Mouse (Mus musculus): Measurements from ENCODE around the gene Tmem106c. TPM values are rescaled to one million over a fixed set of nuclear protein-coding genes. Genes with fewer than 3 reads are reported as not detected.
A peak's percentile ranks its signal among the peaks of the same experiment; 100 is the strongest.

Tmem106c gene
- polyA plus RNA-seq, 1 experiment = 32.0 TPM

DNA sequence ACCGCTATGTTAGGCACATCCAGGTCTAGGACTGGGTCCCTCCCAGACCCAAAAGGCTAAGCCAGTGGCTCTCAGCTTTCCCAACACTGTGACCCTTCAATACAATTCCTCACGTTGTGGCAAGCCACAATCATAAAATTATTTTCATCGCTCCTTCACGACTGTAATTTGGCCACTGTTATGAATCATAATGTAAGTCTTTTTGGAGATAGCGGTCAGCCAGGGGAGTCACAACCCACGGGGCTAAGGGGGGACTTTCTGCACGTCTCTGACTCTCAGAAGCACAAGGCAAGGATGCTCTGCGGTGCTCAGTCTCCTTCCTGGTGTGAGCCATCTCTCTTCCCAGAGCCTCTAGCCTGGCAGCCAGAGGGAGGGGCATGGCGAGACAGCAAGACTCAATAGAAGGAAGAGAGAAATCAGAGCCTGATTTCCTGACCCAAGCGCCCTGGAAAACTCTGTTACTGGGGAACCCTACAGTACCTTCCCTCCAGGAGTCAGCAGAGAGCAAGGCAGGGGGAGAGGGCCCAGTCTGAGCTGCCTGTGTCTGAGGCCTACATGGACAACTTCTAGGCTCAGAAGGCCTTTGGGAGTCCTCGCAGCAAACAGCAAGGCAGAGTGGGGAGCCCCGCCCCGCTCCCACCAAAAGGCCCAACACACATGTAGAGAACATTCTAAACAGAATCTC, 28.2 kb downstream of the Tmem106c start:
- Histone ChIP-seq H3K4me3 (ENCODE audit: insufficient read depth, low read length) (no peak overlapping the region), H3K4me1 (ENCODE audit: control insufficient read depth, insufficient read depth, low read length) (no peaks in the 10 kb centered on the region), H3K27ac (ENCODE audit: insufficient read depth, low read length) (no peak overlapping the region)
- TF ChIP-seq CTCF (IDR thresholded peaks at IDR 0.05; ENCODE audit: borderline replicate concordance, insufficient read depth, low read length) (no peak), POLR2A (IDR thresholded peaks at IDR 0.05; ENCODE audit: low read depth, low read length) (no peak)

DNA sequence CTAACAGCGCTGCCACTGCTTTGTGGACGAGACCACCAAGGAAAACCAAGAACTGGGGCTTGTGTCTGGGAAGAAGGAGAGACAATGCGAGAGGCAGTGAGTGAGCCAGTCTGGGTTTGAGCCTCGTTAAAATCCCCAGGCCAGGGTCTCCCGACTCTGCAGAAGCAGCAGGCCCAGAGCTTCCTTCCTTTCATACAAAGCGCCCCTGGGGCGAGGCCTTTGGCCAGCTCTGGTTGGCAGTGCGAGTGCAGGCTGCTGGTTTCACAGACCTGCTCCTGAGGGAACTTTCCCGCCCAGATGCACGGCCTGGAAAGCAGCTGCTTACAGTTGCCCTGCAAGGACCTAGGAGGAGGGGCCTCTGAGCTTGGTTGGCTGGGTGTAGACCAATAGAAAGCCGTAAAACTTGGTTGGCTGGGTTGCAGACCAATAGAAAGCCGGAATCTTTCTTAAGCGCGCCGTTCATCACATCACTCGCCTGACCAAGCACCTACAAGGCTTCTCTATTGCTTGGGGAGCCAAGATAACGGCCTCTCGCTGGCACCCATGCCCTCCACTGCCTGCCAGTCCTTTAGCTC, 28.8 kb downstream of the Tmem106c start:
- Histone ChIP-seq H3K27ac (ENCODE audit: insufficient read depth, low read length) (no peak overlapping the region), H3K4me3 (ENCODE audit: insufficient read depth, low read length) (no peak overlapping the region), H3K4me1 (ENCODE audit: control insufficient read depth, insufficient read depth, low read length) (no peaks in the 10 kb centered on the region)
- TF ChIP-seq CTCF (IDR thresholded peaks at IDR 0.05; ENCODE audit: borderline replicate concordance, insufficient read depth, low read length) (no peak), POLR2A (IDR thresholded peaks at IDR 0.05; ENCODE audit: low read depth, low read length) (peak; percentile 30; the same call in 1 of the 2 replicates)

DNA sequence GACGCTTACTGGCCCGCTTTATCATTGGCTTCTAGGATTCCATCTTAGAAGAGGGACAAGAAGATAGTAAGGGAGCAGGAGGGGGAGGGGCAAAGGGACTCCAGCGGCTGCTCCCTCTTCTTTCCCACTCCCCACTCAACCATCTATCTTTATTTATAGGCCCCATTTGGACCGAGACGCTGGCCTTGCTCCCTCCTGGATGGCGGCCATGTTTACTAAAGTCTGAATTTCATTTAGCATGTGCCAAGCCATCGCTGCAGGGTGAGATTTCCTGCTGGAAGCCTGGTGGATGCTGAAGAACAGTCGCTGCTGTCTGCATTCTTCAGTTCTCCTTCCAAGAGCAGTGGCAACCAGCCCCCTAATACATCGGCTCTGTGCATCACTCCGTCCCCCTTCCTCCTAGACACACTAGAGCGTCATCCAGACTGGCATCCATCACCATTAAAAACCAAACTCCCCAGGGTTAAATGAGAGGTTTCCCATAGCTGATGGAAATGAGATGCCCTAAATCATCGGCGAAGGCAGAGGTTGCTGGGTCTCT, 32.8 kb downstream of the Tmem106c start:
- no peak overlapping the region for H3K27ac ChIP-seq (ENCODE audit: insufficient read depth, low read length)
- H3K4me1 ChIP-seq (ENCODE audit: control insufficient read depth, insufficient read depth, low read length) = no peaks in the 10 kb centered on the region
- TF ChIP-seq CTCF (IDR thresholded peaks at IDR 0.05; ENCODE audit: borderline replicate concordance, insufficient read depth, low read length) (no peak), POLR2A (IDR thresholded peaks at IDR 0.05; ENCODE audit: low read depth, low read length) (no peak)
- no peak overlapping the region for H3K4me3 ChIP-seq (ENCODE audit: insufficient read depth, low read length)

DNA sequence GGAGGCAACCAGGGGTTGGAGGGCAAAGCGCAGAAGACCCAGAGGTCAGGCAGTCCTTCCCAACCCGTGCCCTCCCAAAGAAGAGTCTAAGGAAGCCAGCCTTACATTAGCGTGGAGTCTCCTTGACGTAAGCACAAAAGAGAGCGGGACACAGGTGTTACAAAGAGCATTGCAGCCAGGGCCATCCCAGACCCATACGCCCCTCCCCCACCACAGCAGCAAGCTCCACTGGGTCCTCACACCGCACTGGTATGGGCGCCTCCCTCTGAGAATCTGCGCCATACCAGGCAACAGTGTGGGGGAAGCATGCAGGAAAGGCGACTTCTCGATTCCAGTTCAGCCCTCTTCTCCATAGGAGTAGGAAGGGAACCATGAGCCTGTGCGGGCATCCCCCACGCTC, 35.5 kb downstream of the Tmem106c start:
- Histone ChIP-seq H3K4me3 (ENCODE audit: insufficient read depth, low read length) (no peak overlapping the region), H3K4me1 (ENCODE audit: control insufficient read depth, insufficient read depth, low read length) (no peaks in the 10 kb centered on the region), H3K27ac (ENCODE audit: insufficient read depth, low read length) (no peak overlapping the region)
- no peak for TF ChIP-seq CTCF (IDR thresholded peaks at IDR 0.05; ENCODE audit: borderline replicate concordance, insufficient read depth, low read length)
- no peak for TF ChIP-seq POLR2A (IDR thresholded peaks at IDR 0.05; ENCODE audit: low read depth, low read length)

DNA sequence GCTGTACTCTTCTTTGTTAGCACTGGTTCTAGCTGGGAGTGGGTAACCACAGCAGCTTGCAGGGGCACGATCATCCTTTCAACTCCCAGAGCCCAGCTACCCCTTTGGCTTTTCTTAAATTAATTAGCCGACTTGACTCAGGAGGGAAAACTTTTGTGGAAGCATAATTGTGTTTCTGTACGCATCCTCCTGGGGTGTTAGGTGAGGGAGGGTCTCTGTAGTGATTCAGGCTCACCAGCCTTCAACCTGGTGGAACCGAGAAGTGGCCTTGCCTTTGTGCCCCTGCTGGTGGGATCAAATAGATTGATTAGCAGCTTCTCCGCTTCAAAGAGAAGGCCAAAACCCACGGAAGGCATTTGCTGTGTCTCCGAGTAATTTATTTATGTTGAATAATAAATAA, 36.0 kb downstream of the Tmem106c start:
- no peak overlapping the region for H3K27ac ChIP-seq (ENCODE audit: insufficient read depth, low read length)

DNA sequence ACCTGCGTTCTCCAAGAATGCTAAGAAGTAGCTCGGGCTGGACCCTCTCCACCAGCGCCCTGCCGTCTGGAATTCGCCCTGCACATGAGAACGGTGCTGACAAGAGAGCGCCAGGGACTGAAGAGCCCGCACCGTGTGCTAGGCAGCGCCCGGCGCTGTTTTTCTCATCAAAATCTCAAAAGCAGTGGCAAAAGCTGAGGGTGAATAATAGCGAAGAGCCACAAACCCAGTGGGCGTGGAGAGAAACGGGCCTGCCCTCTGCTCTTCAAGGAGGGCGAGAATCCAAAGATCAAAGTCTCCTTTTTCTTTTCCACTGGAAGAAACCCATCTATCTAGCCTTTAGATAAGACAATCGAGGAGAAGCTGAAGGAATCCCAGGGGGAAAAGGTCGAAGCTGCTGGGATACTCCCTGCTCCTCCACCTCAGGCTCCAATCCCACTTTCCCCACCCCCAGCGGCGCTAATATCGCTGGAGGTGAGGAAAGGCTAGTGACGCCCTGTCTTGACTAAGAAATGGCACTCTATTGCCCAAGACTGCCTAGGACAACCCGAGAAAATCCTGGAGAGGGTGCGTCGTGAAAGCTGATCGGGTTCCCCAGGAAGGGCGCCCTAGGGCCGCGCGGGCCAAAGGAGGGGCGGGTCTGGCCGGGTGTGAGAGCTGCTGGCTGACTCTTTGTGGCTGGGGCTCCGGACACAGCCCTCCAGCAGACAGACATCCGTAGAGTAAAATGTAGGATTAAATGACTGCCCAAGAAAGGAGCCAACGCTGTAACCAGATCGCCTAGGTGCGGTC, 37.5 kb downstream of the Tmem106c start:
- no peaks in the 10 kb centered on the region for H3K4me1 ChIP-seq (ENCODE audit: control insufficient read depth, insufficient read depth, low read length)
- TF ChIP-seq POLR2A (IDR thresholded peaks at IDR 0.05; ENCODE audit: low read depth, low read length) = no peak
- no peak for TF ChIP-seq CTCF (IDR thresholded peaks at IDR 0.05; ENCODE audit: borderline replicate concordance, insufficient read depth, low read length)
- peak overlapping the region; percentile 33 for H3K4me3 ChIP-seq (ENCODE audit: insufficient read depth, low read length)
- H3K27ac ChIP-seq (ENCODE audit: insufficient read depth, low read length) = no peak overlapping the region

More for the DNA sequence above, 36.0 kb downstream of the Tmem106c start:
- TF ChIP-seq CTCF (IDR thresholded peaks at IDR 0.05; ENCODE audit: borderline replicate concordance, insufficient read depth, low read length) (no peak), POLR2A (IDR thresholded peaks at IDR 0.05; ENCODE audit: low read depth, low read length) (no peak)
- H3K4me3 ChIP-seq (ENCODE audit: insufficient read depth, low read length) = no peak overlapping the region
- no peaks in the 10 kb centered on the region for H3K4me1 ChIP-seq (ENCODE audit: control insufficient read depth, insufficient read depth, low read length)

DNA sequence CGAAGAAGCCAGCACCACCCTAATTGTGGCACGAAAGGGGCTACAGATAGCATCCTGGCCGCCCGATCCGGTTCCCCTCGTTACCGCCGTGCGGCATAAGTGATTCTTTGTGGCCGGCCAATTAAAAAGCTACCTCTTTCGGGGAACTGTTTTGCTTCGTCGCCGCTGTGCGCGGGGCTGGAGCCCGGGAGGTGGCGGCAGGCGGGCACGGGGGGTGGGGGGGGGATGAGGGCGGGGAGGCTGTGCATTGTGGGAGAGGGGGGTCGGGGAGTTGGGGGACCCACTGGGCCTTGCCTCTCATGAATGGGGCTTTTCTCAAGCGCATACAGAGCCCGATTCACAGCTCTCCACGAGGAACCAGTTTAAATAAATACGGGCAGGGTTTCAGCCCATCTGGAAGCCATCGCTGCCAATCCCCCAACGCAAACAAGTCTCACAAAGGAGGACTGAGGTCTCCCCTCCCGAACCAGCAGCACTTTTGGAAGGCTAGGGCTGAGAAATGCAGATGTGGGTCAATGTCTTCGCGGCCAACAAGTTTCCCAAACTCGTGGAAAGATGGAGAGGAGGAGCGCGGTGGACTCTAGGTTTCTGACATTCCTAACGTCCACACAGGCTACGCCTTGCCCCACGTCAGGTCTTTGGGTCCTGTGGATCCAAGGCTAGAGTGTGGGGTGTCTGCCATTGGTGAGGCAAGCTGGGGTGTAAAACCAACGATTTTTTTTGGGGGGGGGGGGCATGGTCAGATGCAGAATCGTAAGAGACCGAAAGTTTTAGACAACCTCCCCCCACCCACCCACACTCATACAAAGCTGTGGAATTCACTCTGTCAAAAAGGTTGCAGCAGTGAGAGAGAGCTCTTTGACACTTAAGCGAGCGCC, 38.4 kb downstream of the Tmem106c start:
- no peak for TF ChIP-seq POLR2A (IDR thresholded peaks at IDR 0.05; ENCODE audit: low read depth, low read length)
- TF ChIP-seq CTCF (IDR thresholded peaks at IDR 0.05; ENCODE audit: borderline replicate concordance, insufficient read depth, low read length) = no peak
- Histone ChIP-seq H3K4me3 (ENCODE audit: insufficient read depth, low read length) (peak overlapping the region; percentile 33), H3K4me1 (ENCODE audit: control insufficient read depth, insufficient read depth, low read length) (no peaks in the 10 kb centered on the region), H3K27ac (ENCODE audit: insufficient read depth, low read length) (no peak overlapping the region)

DNA sequence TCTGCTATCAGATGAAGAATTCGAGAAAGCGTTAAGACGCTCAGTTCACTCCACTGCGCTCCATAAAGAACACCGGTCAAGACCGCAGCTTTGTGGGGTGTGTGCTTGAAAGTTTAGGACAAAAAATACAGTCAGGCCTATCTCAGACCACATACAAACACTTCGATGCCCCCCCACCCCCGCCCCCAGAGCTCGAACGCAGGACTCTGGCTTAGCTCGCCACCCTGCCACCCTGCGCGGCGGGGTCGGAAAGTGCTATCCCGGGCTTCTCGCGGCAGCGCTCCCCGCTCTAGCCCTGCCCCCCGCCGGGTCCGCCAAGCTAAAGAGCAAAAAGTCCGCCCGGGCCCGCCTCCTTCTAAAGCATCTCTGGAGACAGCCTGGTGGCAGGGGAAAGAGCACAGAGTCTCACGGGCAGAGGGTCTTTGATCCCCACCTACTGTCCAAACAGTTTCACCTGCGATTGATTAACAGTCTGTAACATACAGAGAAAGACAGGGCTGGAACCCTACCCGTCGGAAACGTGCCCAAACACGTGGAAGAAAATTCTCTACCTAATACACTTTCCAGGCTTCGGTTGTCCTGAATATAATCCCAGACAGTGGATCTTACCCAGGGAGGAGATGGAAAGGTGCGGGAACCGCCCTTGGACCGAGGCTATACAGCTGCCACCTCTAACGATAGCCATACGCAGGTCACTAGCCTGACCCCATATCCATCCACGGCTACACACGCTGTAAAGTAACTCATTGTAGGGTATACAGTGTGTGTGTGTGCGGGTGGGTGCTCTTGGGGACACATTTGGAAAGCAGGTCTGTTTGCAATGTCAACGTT, 39.2 kb downstream of the Tmem106c start:
- Histone ChIP-seq H3K4me1 (ENCODE audit: control insufficient read depth, insufficient read depth, low read length) (no peaks in the 10 kb centered on the region), H3K27ac (ENCODE audit: insufficient read depth, low read length) (no peak overlapping the region), H3K4me3 (ENCODE audit: insufficient read depth, low read length) (peak overlapping the region; percentile 27)
- no peak for TF ChIP-seq CTCF (IDR thresholded peaks at IDR 0.05; ENCODE audit: borderline replicate concordance, insufficient read depth, low read length)
- no peak for TF ChIP-seq POLR2A (IDR thresholded peaks at IDR 0.05; ENCODE audit: low read depth, low read length)

All from embryonic fibroblast, embryonic 13.5 days (primary cell).